Mouse (Mus musculus) neural tube, embryonic 14.5 days (tissue): Measurements from ENCODE around the gene Pmvk. TPM values are rescaled to one million over a fixed set of nuclear protein-coding genes. Genes with fewer than 3 reads are reported as not detected.

Experiments used
- ATAC-seq: fragments of 200-750 bp; cut with Nextera tagmentation; 2 replicates; pipeline ENCODE4 v1.8.0; 2017; ENCODE audit warnings: low read depth, mild to moderate bottlenecking, moderate TSS enrichment, moderate library complexity
- H3K27ac ChIP-seq: fragments of 300-500 bp; sonication (generic); 2 replicates; pipeline ENCODE4 v1.5.1; 2014; ENCODE audit warnings: low read depth, mild to moderate bottlenecking, control low read depth, low read length, moderate library complexity, mixed read lengths
- H3K27me3 ChIP-seq: fragments of 300-500 bp; sonication (generic); 2 replicates; pipeline ENCODE4 v1.6.1; 2014; ENCODE audit warnings: low read length; ENCODE audit not compliant: control insufficient read depth, insufficient read depth
- H3K36me3 ChIP-seq: fragments of 300-500 bp; sonication (generic); 2 replicates; pipeline ENCODE4 v1.6.1; 2014; ENCODE audit warnings: low read length, mixed read lengths; ENCODE audit not compliant: control insufficient read depth, insufficient read depth
- H3K4me1 ChIP-seq: fragments of 300-500 bp; sonication (generic); 2 replicates; pipeline ENCODE4 v1.6.1; 2014; ENCODE audit warnings: low read length; ENCODE audit not compliant: control insufficient read depth, insufficient read depth
- H3K4me2 ChIP-seq: fragments of 300-500 bp; sonication (generic); 2 replicates; pipeline ENCODE4 v1.6.1; 2014; ENCODE audit warnings: mild to moderate bottlenecking, low read depth, low read length, control low read depth
- H3K4me3 ChIP-seq: fragments of 300-500 bp; sonication (generic); 2 replicates; pipeline ENCODE4 v1.5.1; 2014; ENCODE audit warnings: low read depth, low read length, control low read depth, mixed read lengths
- H3K9ac ChIP-seq: fragments of 300-500 bp; sonication (generic); replicated peaks from 2 replicates; pipeline ENCODE4 v1.6.1; 2014; ENCODE audit warnings: low read depth, mild to moderate bottlenecking, control low read depth, low read length, mixed read lengths
- H3K9me3 ChIP-seq: fragments of 300-500 bp; sonication (generic); 2 replicates; pipeline ENCODE4 v1.6.1; 2016; ENCODE audit warnings: low read length; ENCODE audit not compliant: control insufficient read depth
- WGBS: fragments of 180-500 bp; shearing (Covaris S2); extraction: QIAGEN DNeasy Blood & Tissue Kit; methylation state at CpG from one replicate; pipeline ENCODE4 v1.1.7; 2014; 5-methylcytosine and 5-hydroxymethylcytosine counted together
- polyA plus RNA-seq: library from polyadenylated mRNA; unstranded; fragments of >200 nt; fragmentation: Nextera tagmentation; extraction: Ambion mirVana; gene quantifications from 2 replicates; pipeline ENCODE4 v1.2.1, GENCODE M21; 2014

The Pmvk gene
- polyA plus RNA-seq, 1 experiment from 2014 or later, result 137 TPM

GRCm38 (mm10) chr3:89482249-89482648 is 27.9 kb downstream of the Pmvk start:
- Histone ChIP-seq H3K9ac (no peak overlapping the region), H3K4me3 (no peak overlapping the region), H3K36me3 (no peaks in the 10 kb centered on the region), H3K27ac (no peak overlapping the region), H3K4me1 (no peaks in the 10 kb centered on the region), H3K27me3 (no peaks in the 10 kb centered on the region), H3K9me3 (no peaks in the 10 kb centered on the region), H3K4me2 (no peak overlapping the region)
- 91% methylated on average over 5 of the region's 5 CpGs for WGBS
- ATAC-seq, result no peak

GRCm38 (mm10) chr3:89484766-89485524 is 30.6 kb downstream of the Pmvk start:
- no peaks in the 10 kb centered on the region for H3K27me3 ChIP-seq

GRCm38 (mm10) chr3:89486111-89486510 is 31.8 kb downstream of the Pmvk start:
- no peaks in the 10 kb centered on the region for H3K36me3 ChIP-seq
- WGBS, result 80% methylated on average over 8 of the region's 8 CpGs
- no peak for ATAC-seq
- no peaks in the 10 kb centered on the region for H3K4me1 ChIP-seq
- H3K27me3 ChIP-seq, result no peaks in the 10 kb centered on the region
- no peak overlapping the region for H3K9ac ChIP-seq
- no peak overlapping the region for H3K4me2 ChIP-seq
- no peak overlapping the region for H3K27ac ChIP-seq
- H3K4me3 ChIP-seq, result no peak overlapping the region
- no peaks in the 10 kb centered on the region for H3K9me3 ChIP-seq

More at GRCm38 (mm10) chr3:89484766-89485524, 30.6 kb downstream of the Pmvk start:
- Histone ChIP-seq H3K27ac (no peak overlapping the region), H3K4me1 (no peaks in the 10 kb centered on the region), H3K9me3 (no peaks in the 10 kb centered on the region), H3K9ac (no peak overlapping the region), H3K4me2 (no peak overlapping the region), H3K4me3 (no peak overlapping the region), H3K36me3 (no peaks in the 10 kb centered on the region)
- WGBS, result 22% methylated on average over 24 of the region's 24 CpGs
- peak; percentile 58 for ATAC-seq

- no peak overlapping the region for H3K9ac ChIP-seq
- no peak overlapping the region for H3K4me3 ChIP-seq
- no peak overlapping the region for H3K27ac ChIP-seq
- no peaks in the 10 kb centered on the region for H3K27me3 ChIP-seq
- H3K4me1 ChIP-seq, result no peaks in the 10 kb centered on the region
- H3K36me3 ChIP-seq, result no peaks in the 10 kb centered on the region
- H3K9me3 ChIP-seq, result no peaks in the 10 kb centered on the region
- H3K4me2 ChIP-seq, result no peak overlapping the region
- no peak for ATAC-seq
- WGBS, result 71% methylated on average over 20 of the region's 20 CpGs
These were observed 32.8 kb downstream of the Pmvk start for GRCm38 (mm10) chr3:89486916-89487702.

- no peaks in the 10 kb centered on the region for H3K27me3 ChIP-seq
- no peaks in the 10 kb centered on the region for H3K9me3 ChIP-seq
- WGBS, result 93% methylated on average over 3 of the region's 3 CpGs
- no peak overlapping the region for H3K4me3 ChIP-seq
- H3K4me2 ChIP-seq, result no peak overlapping the region
- no peaks in the 10 kb centered on the region for H3K4me1 ChIP-seq
- no peak overlapping the region for H3K27ac ChIP-seq
- ATAC-seq, result no peak
- H3K36me3 ChIP-seq, result no peaks in the 10 kb centered on the region
- no peak overlapping the region for H3K9ac ChIP-seq
These were observed 36.4 kb downstream of the Pmvk start for GRCm38 (mm10) chr3:89490790-89491189.

GRCm38 (mm10) chr3:89491559-89491958 is 37.2 kb downstream of the Pmvk start:
- no peaks in the 10 kb centered on the region for H3K36me3 ChIP-seq
- no peak overlapping the region for H3K9ac ChIP-seq
- 93% methylated on average over 5 of the region's 5 CpGs for WGBS
- no peaks in the 10 kb centered on the region for H3K27me3 ChIP-seq
- H3K9me3 ChIP-seq, result no peaks in the 10 kb centered on the region
- no peak overlapping the region for H3K4me3 ChIP-seq
- ATAC-seq, result no peak
- H3K27ac ChIP-seq, result no peak overlapping the region
- H3K4me1 ChIP-seq, result no peaks in the 10 kb centered on the region
- no peak overlapping the region for H3K4me2 ChIP-seq

- Histone ChIP-seq H3K4me1 (no peaks in the 10 kb centered on the region), H3K9me3 (no peaks in the 10 kb centered on the region), H3K4me2 (no peak overlapping the region), H3K27me3 (no peaks in the 10 kb centered on the region), H3K4me3 (no peak overlapping the region), H3K27ac (no peak overlapping the region), H3K9ac (no peak overlapping the region), H3K36me3 (no peaks in the 10 kb centered on the region)
- ATAC-seq, result no peak
- WGBS, result 33% methylated on average over 8 of the region's 8 CpGs
These were observed 38.4 kb downstream of the Pmvk start for GRCm38 (mm10) chr3:89492701-89493151.

GRCm38 (mm10) chr3:89494630-89495029 is 40.3 kb downstream of the Pmvk start:
- no peak overlapping the region for H3K9ac ChIP-seq
- H3K4me1 ChIP-seq, result no peaks in the 10 kb centered on the region
- no peak for ATAC-seq
- no peaks in the 10 kb centered on the region for H3K9me3 ChIP-seq
- no peak overlapping the region for H3K4me3 ChIP-seq
- H3K27me3 ChIP-seq, result no peaks in the 10 kb centered on the region
- whole genome bisulfite sequencing, result 90% methylated on average over 5 of the region's 5 CpGs
- no peak overlapping the region for H3K27ac ChIP-seq
- H3K36me3 ChIP-seq, result no peaks in the 10 kb centered on the region
- no peak overlapping the region for H3K4me2 ChIP-seq

GRCm38 (mm10) chr3:89496366-89496765 is 42.0 kb downstream of the Pmvk start:
- Histone ChIP-seq H3K27me3 (no peaks in the 10 kb centered on the region), H3K4me1 (no peaks in the 10 kb centered on the region), H3K4me3 (no peak overlapping the region), H3K36me3 (no peaks in the 10 kb centered on the region), H3K9me3 (no peaks in the 10 kb centered on the region), H3K4me2 (no peak overlapping the region), H3K9ac (no peak overlapping the region), H3K27ac (no peak overlapping the region)
- no peak for ATAC-seq
- 75% methylated on average over 3 of the region's 3 CpGs for WGBS
